Mouse (Mus musculus) adrenal gland, adult 18-20 months (tissue): Measurements from ENCODE around the gene Cracr2a. TPM values are rescaled to one million over a fixed set of nuclear protein-coding genes. Genes with fewer than 3 reads are reported as not detected.

Experiments used
- DNase-seq, 2 experiments: peaks; one replicate each; pipeline ENCODE4 v3.0.0; 2021 to 2022; ENCODE audit warnings: low spot score in 2 of 2
- total RNA-seq, 2 experiments: library from RNA; stranded (reverse); gene quantifications; 1 replicate in 1 of 2; 2 replicates in 1 of 2; pipeline ENCODE4 v1.2.3; 2021

Cracr2a gene
- total RNA-seq, 2 experiments from 2014 or later, result 1.3 to 3.4 TPM

DNA sequence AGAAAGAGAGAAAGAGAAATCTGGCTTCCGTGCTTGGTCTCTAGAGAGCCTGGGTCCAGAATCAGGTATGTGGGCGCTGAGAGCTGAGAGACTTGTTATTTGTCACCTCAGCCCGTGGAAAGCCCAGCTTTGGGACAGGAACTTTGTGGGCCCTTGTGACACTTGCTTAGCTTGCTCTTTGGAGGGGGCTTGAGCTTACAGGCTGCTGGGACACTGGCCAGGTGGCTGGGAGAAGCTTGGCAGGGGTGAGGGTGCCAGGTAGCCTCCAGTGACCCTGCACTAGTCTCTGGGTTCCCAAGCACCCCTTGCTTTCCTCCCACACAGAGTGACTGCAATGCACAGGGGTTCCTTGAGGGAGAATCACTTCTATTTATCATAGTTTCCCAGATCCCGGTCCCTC lies 2.4 kb downstream of the Cracr2a start:
- no peak for DNase-seq

GRCm38 (mm10) chr6:127565951-127566732 lies 5.0 kb downstream of the Cracr2a start:
- DNase-seq, result no peak

GRCm38 (mm10) chr6:127571849-127572550 lies 10.9 kb downstream of the Cracr2a start:
- DNase-seq, result no peak

GRCm38 (mm10) chr6:127573779-127574463 lies 12.8 kb downstream of the Cracr2a start:
- DNase-seq, result no peak

GRCm38 (mm10) chr6:127575194-127575593 lies 14.1 kb downstream of the Cracr2a start:
- DNase-seq, result no peak

GRCm38 (mm10) chr6:127577688-127578087 lies 16.6 kb downstream of the Cracr2a start:
- DNase-seq, result no peak

- DNase-seq, result no peak
Observed at GRCm38 (mm10) chr6:127578316-127578715, 17.2 kb downstream of the Cracr2a start.

DNA sequence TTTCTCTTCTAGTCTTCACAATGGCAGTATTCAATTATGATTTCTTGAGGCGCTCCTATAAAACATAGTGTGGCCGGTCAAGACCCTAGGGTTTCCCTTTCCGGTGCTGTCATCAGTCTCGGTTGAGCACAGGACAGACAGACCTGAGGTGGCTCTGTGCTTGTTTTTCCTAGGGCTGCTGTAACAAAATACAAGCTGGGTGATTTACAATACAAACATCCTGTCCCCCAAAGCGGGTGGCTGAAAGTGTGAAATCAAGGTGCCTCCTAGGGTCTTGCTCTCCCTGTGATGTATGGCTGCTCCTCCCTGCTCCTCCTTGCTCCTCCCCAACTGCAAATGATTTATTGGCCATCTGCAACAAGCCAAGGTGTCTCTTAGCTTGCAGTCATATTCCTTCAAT lies 17.7 kb downstream of the Cracr2a start:
- DNase-seq, result no peak

GRCm38 (mm10) chr6:127581915-127582314 lies 20.8 kb downstream of the Cracr2a start:
- DNase-seq, result no peak

- peak; percentile 79 to 80 for DNase-seq
Observed at GRCm38 (mm10) chr6:127582391-127583176, 21.4 kb downstream of the Cracr2a start.

- no peak for DNase-seq
Observed at GRCm38 (mm10) chr6:127591467-127591866, 30.3 kb downstream of the Cracr2a start.

- DNase-seq, result no peak
Observed at GRCm38 (mm10) chr6:127593487-127593886, 32.3 kb downstream of the Cracr2a start.

DNA sequence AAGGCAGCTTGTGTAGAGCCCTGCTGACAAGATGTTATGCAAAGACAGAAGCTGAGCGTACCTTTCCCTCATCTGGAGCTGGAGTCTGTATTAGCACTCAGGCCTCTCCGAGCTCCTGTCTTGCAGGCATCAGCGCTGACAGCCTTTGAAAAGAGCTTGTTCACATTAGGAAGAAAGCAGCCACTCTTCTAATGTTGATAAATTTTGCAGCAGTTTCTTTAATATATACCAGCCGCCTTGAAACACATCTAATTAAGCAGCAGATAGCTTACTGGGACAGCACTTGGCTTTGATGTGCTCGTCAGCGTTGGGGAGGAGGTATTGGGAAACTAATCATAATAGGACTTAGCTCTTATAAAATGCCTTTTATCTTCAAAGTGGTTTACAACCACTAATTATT lies 38.1 kb downstream of the Cracr2a start:
- DNase-seq, result no peak

- no peak for DNase-seq
Observed at GRCm38 (mm10) chr6:127605067-127606025, 44.2 kb downstream of the Cracr2a start.

DNA sequence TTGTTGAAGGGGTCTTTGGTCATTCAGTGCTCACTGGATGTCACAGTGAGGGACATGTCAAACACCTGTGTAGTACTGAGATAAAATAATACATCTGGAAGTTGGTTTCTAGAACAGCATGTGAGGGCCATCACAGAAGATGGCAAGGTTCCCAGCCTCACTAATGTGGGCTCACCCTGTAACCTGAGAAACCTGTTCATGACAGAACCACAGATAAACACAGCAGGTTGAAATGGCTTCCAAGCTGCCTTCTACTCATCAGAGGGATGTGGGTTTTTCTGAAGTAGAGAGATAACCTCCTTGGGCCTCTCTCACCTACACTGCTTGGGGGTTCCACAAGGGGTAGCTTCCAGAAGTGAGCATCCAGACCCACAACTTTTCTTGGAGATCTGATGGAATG lies 48.5 kb downstream of the Cracr2a start:
- DNase-seq, result no peak

- no peak for DNase-seq
Observed at GRCm38 (mm10) chr6:127611216-127611615, 50.1 kb downstream of the Cracr2a start.

DNA sequence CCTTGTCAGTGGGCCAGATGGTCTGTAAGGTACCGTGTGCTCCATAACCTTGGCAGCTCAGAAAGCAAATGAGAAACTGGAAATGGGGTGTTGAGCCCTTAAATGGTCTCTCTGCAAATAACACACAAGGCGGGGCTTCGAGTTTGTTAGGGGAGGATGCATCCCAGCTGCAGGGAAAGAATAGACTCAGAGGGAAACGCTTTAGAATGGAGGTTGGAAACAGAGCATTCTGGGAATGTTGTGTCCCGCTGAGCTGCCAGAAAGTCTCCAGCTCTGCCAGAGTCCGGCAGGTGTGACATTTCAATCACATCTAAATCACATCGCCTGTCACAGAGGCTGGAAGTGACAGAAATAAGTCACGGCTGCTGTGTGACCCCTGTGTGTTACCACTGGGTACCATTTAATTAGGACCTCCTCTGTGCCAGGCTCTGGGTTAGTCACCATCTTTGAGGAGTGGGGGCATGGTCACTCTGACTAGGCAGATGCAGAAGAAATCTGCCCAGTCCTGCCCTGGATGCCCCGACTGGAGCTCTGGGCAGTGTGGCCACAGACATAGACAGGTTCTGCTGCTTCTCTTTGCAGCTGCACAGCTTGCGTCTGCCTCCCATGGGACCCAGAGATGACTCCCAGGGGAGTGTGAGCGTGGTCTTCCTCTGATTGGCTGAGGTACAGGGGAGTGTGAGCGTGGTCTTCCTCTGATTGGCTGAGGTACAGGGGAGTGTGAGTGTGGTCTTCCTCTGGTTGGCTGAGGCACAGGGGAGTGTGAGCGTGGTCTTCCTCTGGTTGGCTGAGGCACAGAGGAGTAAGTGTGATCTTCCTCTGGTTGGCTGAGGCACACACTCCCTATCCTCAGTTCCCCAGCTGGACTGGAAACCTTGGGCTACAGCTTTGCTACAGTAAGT lies 53.2 kb downstream of the Cracr2a start:
- no peak for DNase-seq

DNA sequence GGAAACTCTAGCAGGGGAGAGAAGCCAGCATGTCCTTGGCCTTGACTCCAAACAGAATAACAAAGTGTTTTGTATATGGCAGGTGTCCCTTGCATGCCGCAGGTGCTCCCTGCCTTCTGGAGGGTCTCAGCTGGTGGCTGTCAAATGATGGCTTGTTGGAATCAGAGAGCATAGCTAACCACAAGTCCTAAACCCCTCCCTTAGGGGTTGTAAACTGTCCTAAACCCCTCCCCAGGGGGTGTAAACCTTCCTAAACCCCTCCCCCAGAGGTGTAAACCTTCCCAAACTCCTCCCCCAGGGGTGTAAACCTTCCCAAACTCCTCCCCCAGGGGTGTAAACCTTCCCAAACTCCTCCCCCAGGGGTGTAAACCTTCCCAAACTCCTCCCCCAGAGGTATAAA lies 55.5 kb downstream of the Cracr2a start:
- no peak for DNase-seq
